Mouse (Mus musculus): ENCODE measurements around the gene Chkb. TPM values are rescaled to one million over a fixed set of nuclear protein-coding genes. Genes with fewer than 3 reads are reported as not detected.

The Chkb gene
- polyA plus RNA-seq, 1 experiment from 2014 or later = 64.3 TPM

- Histone ChIP-seq H3K4me1 (ENCODE audit: insufficient read depth, low read length) (no peaks in the 10 kb centered on the region), H3K27me3 (ENCODE audit: insufficient read depth, low read length) (no peaks in the 10 kb centered on the region), H3K27ac (ENCODE audit: low read length) (no peak within 1 kb of the TSS), H3K9ac (replicated peaks; ENCODE audit: low read length) (no peak within 1 kb of the TSS), H3K4me3 (ENCODE audit: low read length) (no peak within 1 kb of the TSS), H3K9me3 (ENCODE audit: low read length) (peaks cover 16% of the 10 kb centered on the region), H3K36me3 (ENCODE audit: insufficient read depth, low read length) (no peaks in the 10 kb centered on the region), H3K4me2 (replicated peaks; ENCODE audit: low read depth, low read length) (no peak within 1 kb of the TSS)
- WGBS = 88% methylated on average over 18 of the region's 24 CpGs
- ATAC-seq (ENCODE audit: low FRiP score, low TSS enrichment) = no peak
These were observed 19.6 kb downstream of the Chkb start, which contains the start of gene Syce3 for GRCm38 (mm10) chr15:89410118-89410517. Syce3 (minus strand) TSS chr15:89410503.

GRCm38 (mm10) chr15:89406691-89407090 lies 23.0 kb downstream of the Chkb start:
- H3K4me3 ChIP-seq (ENCODE audit: low read length) = no peak overlapping the region
- no peaks in the 10 kb centered on the region for H3K4me1 ChIP-seq (ENCODE audit: insufficient read depth, low read length)
- H3K4me2 ChIP-seq (replicated peaks; ENCODE audit: low read depth, low read length) = no peak overlapping the region
- H3K27ac ChIP-seq (ENCODE audit: low read length) = no peak overlapping the region
- H3K9me3 ChIP-seq (ENCODE audit: low read length) = peaks cover 16% of the 10 kb centered on the region
- no peak for ATAC-seq (ENCODE audit: low FRiP score, low TSS enrichment)
- no peaks in the 10 kb centered on the region for H3K27me3 ChIP-seq (ENCODE audit: insufficient read depth, low read length)
- no peaks in the 10 kb centered on the region for H3K36me3 ChIP-seq (ENCODE audit: insufficient read depth, low read length)
- H3K9ac ChIP-seq (replicated peaks; ENCODE audit: low read length) = no peak overlapping the region

DNA sequence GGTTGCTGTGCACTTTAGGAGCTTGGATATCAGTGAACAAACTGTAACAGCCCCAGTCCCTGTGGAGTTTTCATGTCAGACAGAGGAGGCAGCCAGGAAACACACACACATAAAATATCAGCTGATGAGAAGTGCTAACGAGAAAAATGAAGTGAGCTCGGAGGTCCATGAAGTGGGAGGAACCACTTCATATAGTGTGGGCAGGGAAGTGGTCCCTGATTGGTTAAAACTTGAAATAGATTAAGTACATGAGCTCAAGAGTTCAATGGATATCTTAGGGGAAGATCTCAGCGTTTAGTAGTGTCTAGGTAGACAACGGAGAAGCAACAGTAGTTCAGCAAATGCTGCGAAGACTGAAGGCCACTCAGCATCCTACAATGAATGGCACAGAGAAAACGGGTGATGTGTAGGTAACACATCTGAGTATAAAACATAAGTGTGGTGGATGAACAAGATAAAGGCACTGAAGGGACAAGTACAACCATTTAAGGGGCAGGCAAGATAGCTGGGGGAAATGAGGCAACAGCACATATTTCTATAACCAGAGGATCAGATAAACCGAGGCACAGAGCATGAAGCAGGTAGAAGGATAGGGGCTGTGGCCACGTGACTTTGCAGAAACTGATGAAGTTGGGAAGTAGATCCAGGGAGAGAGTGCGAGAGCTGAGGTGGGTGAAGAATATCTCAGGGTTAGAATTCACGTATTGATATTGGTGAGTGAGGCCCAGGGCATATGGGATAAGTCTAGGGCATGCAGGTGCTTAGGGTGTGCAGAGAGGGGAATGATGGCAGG lies 24.7 kb downstream of the Chkb start:
- Histone ChIP-seq H3K4me2 (replicated peaks; ENCODE audit: low read depth, low read length) (no peak overlapping the region), H3K36me3 (ENCODE audit: insufficient read depth, low read length) (no peaks in the 10 kb centered on the region), H3K9me3 (ENCODE audit: low read length) (peaks cover 14% of the 10 kb centered on the region), H3K4me3 (ENCODE audit: low read length) (no peak overlapping the region), H3K4me1 (ENCODE audit: insufficient read depth, low read length) (no peaks in the 10 kb centered on the region), H3K27me3 (ENCODE audit: insufficient read depth, low read length) (no peaks in the 10 kb centered on the region), H3K27ac (ENCODE audit: low read length) (no peak overlapping the region), H3K9ac (replicated peaks; ENCODE audit: low read length) (no peak overlapping the region)
- ATAC-seq (ENCODE audit: low FRiP score, low TSS enrichment) = no peak
- 76% methylated on average over 10 of the region's 10 CpGs for WGBS

DNA sequence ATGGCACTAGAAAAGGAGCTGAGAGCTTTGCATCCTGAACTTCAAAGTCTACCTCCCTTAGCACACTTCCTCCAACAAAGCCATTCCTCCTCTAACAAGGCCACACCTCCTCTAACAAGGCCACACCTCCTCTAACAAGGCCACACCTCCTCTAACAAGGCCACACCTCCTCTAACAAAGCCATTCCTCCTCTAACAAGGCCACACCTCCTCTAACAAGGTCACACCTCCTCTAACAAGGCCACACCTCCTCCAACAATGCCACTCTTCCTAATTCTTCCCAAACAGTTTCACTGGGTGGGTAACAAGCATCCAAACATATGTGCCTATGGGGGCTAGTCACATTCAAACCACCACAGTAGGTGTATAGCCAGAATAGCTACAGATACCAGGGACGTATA lies 27.2 kb downstream of the Chkb start:
- H3K4me3 ChIP-seq (ENCODE audit: low read length) = no peak overlapping the region
- no peak overlapping the region for H3K27ac ChIP-seq (ENCODE audit: low read length)
- no peak overlapping the region for H3K9ac ChIP-seq (replicated peaks; ENCODE audit: low read length)
- ATAC-seq (ENCODE audit: low FRiP score, low TSS enrichment) = no peak
- WGBS = 88% methylated on average over 1 of the region's 1 CpGs
- H3K4me1 ChIP-seq (ENCODE audit: insufficient read depth, low read length) = no peaks in the 10 kb centered on the region
- H3K9me3 ChIP-seq (ENCODE audit: low read length) = no peaks in the 10 kb centered on the region; the same call in 1 of the 2 replicates
- H3K27me3 ChIP-seq (ENCODE audit: insufficient read depth, low read length) = no peaks in the 10 kb centered on the region
- H3K36me3 ChIP-seq (ENCODE audit: insufficient read depth, low read length) = no peaks in the 10 kb centered on the region
- H3K4me2 ChIP-seq (replicated peaks; ENCODE audit: low read depth, low read length) = no peak overlapping the region

- no peak overlapping the region for H3K4me2 ChIP-seq (replicated peaks; ENCODE audit: low read depth, low read length)
- 80% methylated on average over 1 of the region's 1 CpGs for WGBS
These were observed 30.0 kb downstream of the Chkb start for GRCm38 (mm10) chr15:89399716-89400115.

GRCm38 (mm10) chr15:89398146-89398545 lies 31.6 kb downstream of the Chkb start:
- Histone ChIP-seq H3K36me3 (ENCODE audit: insufficient read depth, low read length) (no peaks in the 10 kb centered on the region), H3K9ac (replicated peaks; ENCODE audit: low read length) (no peak overlapping the region), H3K27ac (ENCODE audit: low read length) (no peak overlapping the region), H3K4me1 (ENCODE audit: insufficient read depth, low read length) (no peaks in the 10 kb centered on the region), H3K27me3 (ENCODE audit: insufficient read depth, low read length) (no peaks in the 10 kb centered on the region), H3K4me3 (ENCODE audit: low read length) (no peak overlapping the region), H3K4me2 (replicated peaks; ENCODE audit: low read depth, low read length) (no peak overlapping the region), H3K9me3 (ENCODE audit: low read length) (no peaks in the 10 kb centered on the region)
- WGBS = 83% methylated on average over 2 of the region's 2 CpGs
- no peak for ATAC-seq (ENCODE audit: low FRiP score, low TSS enrichment)

More at GRCm38 (mm10) chr15:89399716-89400115, 30.0 kb downstream of the Chkb start:
- no peaks in the 10 kb centered on the region for H3K4me1 ChIP-seq (ENCODE audit: insufficient read depth, low read length)
- no peaks in the 10 kb centered on the region for H3K27me3 ChIP-seq (ENCODE audit: insufficient read depth, low read length)
- H3K9me3 ChIP-seq (ENCODE audit: low read length) = no peaks in the 10 kb centered on the region
- ATAC-seq (ENCODE audit: low FRiP score, low TSS enrichment) = no peak
- H3K27ac ChIP-seq (ENCODE audit: low read length) = no peak overlapping the region
- no peak overlapping the region for H3K4me3 ChIP-seq (ENCODE audit: low read length)
- no peaks in the 10 kb centered on the region for H3K36me3 ChIP-seq (ENCODE audit: insufficient read depth, low read length)
- no peak overlapping the region for H3K9ac ChIP-seq (replicated peaks; ENCODE audit: low read length)

DNA sequence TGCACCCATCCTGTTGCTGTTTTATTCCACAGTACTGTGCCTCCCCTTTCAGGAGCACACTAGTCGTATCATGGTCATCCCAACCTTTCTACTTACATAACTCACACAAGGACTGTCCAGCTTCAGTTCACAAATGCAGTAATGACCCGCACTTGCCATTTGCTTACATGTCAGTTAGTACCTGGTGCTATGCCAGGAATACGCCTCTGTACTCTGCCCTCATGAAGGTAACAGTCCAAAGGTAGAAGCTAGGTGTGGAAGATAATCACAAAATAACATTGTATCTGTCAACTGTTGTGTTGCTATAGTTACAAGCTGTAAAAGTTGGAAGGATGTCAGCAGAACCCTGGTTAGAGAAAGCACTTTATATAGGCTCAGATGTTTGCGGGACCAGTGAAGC lies 32.8 kb downstream of the Chkb start:
- H3K9ac ChIP-seq (replicated peaks; ENCODE audit: low read length) = no peak overlapping the region
- ATAC-seq (ENCODE audit: low FRiP score, low TSS enrichment) = no peak
- H3K4me3 ChIP-seq (ENCODE audit: low read length) = no peak overlapping the region

DNA sequence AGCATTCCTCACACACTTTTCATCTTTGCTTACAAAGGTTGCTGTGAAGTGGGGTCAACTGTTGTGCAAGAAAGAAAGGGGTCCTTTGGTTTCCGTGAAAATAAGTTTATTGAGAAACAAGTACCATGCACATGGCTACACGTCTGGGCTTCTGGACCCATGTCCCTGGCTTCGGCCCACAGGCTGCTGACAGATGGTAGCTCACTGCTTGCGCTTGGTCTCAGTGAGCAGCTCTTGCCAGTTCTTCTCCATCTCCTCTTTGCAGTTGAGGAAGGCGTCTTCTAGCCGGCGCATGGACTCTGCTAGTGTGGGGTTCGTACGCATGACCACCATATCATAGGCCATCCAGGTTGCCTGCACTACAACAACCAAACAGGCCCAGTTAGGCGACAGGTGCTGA lies 39.6 kb downstream of the Chkb start:
- H3K27me3 ChIP-seq (ENCODE audit: insufficient read depth, low read length) = no peaks in the 10 kb centered on the region
- no peak overlapping the region for H3K9ac ChIP-seq (replicated peaks; ENCODE audit: low read length)
- ATAC-seq (ENCODE audit: low FRiP score, low TSS enrichment) = no peak
- H3K4me2 ChIP-seq (replicated peaks; ENCODE audit: low read depth, low read length) = no peak overlapping the region
- WGBS = 94% methylated on average over 10 of the region's 10 CpGs
- H3K9me3 ChIP-seq (ENCODE audit: low read length) = no peaks in the 10 kb centered on the region
- H3K4me3 ChIP-seq (ENCODE audit: low read length) = no peak overlapping the region
- no peaks in the 10 kb centered on the region for H3K36me3 ChIP-seq (ENCODE audit: insufficient read depth, low read length)
- H3K4me1 ChIP-seq (ENCODE audit: insufficient read depth, low read length) = no peaks in the 10 kb centered on the region
- H3K27ac ChIP-seq (ENCODE audit: low read length) = no peak overlapping the region

More for the DNA sequence above, 32.8 kb downstream of the Chkb start:
- no peak overlapping the region for H3K27ac ChIP-seq (ENCODE audit: low read length)
- H3K4me1 ChIP-seq (ENCODE audit: insufficient read depth, low read length) = no peaks in the 10 kb centered on the region
- no peaks in the 10 kb centered on the region for H3K9me3 ChIP-seq (ENCODE audit: low read length)
- WGBS = 78% methylated on average over 4 of the region's 4 CpGs
- no peaks in the 10 kb centered on the region for H3K27me3 ChIP-seq (ENCODE audit: insufficient read depth, low read length)
- no peaks in the 10 kb centered on the region for H3K36me3 ChIP-seq (ENCODE audit: insufficient read depth, low read length)
- H3K4me2 ChIP-seq (replicated peaks; ENCODE audit: low read depth, low read length) = no peak overlapping the region

- Histone ChIP-seq H3K4me3 (ENCODE audit: low read length) (no peak overlapping the region), H3K27me3 (ENCODE audit: insufficient read depth, low read length) (no peaks in the 10 kb centered on the region), H3K27ac (ENCODE audit: low read length) (no peak overlapping the region), H3K9me3 (ENCODE audit: low read length) (no peaks in the 10 kb centered on the region), H3K4me2 (replicated peaks; ENCODE audit: low read depth, low read length) (no peak overlapping the region), H3K4me1 (ENCODE audit: insufficient read depth, low read length) (no peaks in the 10 kb centered on the region), H3K9ac (replicated peaks; ENCODE audit: low read length) (no peak overlapping the region), H3K36me3 (ENCODE audit: insufficient read depth, low read length) (no peaks in the 10 kb centered on the region)
- WGBS = 44% methylated on average over 12 of the region's 12 CpGs
- no peak for ATAC-seq (ENCODE audit: low FRiP score, low TSS enrichment)
These were observed 42.6 kb downstream of the Chkb start for GRCm38 (mm10) chr15:89387127-89387526.

GRCm38 (mm10) chr15:89384617-89385016 lies 45.1 kb downstream of the Chkb start, which contains the start of gene Klhdc7b:
Klhdc7b (plus strand) TSS chr15:89384917.
- WGBS = 86% methylated on average over 7 of the region's 7 CpGs
- Histone ChIP-seq H3K9ac (replicated peaks; ENCODE audit: low read length) (no peak within 1 kb of the TSS), H3K4me2 (replicated peaks; ENCODE audit: low read depth, low read length) (no peak within 1 kb of the TSS), H3K4me3 (ENCODE audit: low read length) (no peak within 1 kb of the TSS), H3K27ac (ENCODE audit: low read length) (no peak within 1 kb of the TSS), H3K27me3 (ENCODE audit: insufficient read depth, low read length) (peaks cover 11% of the 10 kb centered on the region), H3K4me1 (ENCODE audit: insufficient read depth, low read length) (peaks cover under 1% of the 10 kb centered on the region; the same call in 1 of the 2 replicates), H3K36me3 (ENCODE audit: insufficient read depth, low read length) (no peaks in the 10 kb centered on the region), H3K9me3 (ENCODE audit: low read length) (no peaks in the 10 kb centered on the region)
- 0 out of 2 replicates have a peak, but pooled peaks have one; percentile 9 for ATAC-seq (ENCODE audit: low FRiP score, low TSS enrichment)
